Mouse (Mus musculus) splenic B cell, adult 2 months (primary cell): ENCODE data around the gene Prkca.

Experiments used
- DNase-seq: peaks from one replicate; pipeline ENCODE4 v3.0.0-alpha.2; 2011; ENCODE audit warnings: low read depth, low spot score
- H3K27me3 ChIP-seq: 2 replicates; pipeline ENCODE4 v1.6.1; 2012; ENCODE audit warnings: mild to moderate bottlenecking, low read length, moderate library complexity, mixed read lengths; ENCODE audit not compliant: control insufficient read depth, poor library complexity, insufficient read depth, severe bottlenecking
- H3K36me3 ChIP-seq: 2 replicates; pipeline ENCODE4 v1.6.1; 2012; ENCODE audit warnings: mild to moderate bottlenecking, low read length, moderate library complexity, mixed read lengths; ENCODE audit not compliant: control insufficient read depth, poor library complexity, insufficient read depth, severe bottlenecking

The Prkca gene

GRCm38 (mm10) chr11:108250146-108250635, 93.5 kb downstream of the Prkca start:
- H3K36me3 ChIP-seq, result no peaks in the 10 kb centered on the region
- no peak for DNase-seq
- H3K27me3 ChIP-seq, result no peaks in the 10 kb centered on the region

GRCm38 (mm10) chr11:108249487-108249886, 94.2 kb downstream of the Prkca start:
- peak; percentile 60 for DNase-seq
- no peaks in the 10 kb centered on the region for H3K27me3 ChIP-seq
- no peaks in the 10 kb centered on the region for H3K36me3 ChIP-seq

DNA sequence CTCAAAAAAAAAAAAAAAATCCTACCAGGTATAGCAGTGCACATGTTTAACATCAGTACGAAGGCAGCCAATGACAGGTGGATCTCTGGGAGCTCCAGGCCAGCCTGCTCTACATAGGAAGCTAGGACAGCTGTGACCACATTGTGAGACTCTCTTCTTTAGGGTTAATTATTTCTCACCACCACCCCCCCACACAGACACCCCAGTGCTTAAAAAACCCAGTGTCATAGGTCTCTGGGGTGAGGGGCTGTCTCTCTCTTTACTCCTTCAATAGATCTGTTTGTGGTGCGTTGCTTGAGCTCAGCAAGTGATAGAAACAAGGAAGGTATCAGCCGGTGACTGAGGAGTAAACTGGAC, 94.7 kb downstream of the Prkca start:
- Histone ChIP-seq H3K36me3 (no peaks in the 10 kb centered on the region), H3K27me3 (no peaks in the 10 kb centered on the region)
- DNase-seq, result no peak

- peak; percentile 80 for DNase-seq
- no peaks in the 10 kb centered on the region for H3K27me3 ChIP-seq
- H3K36me3 ChIP-seq, result no peaks in the 10 kb centered on the region
Observed at GRCm38 (mm10) chr11:108248218-108249046, 95.3 kb downstream of the Prkca start.

- no peaks in the 10 kb centered on the region for H3K36me3 ChIP-seq
- H3K27me3 ChIP-seq, result no peaks in the 10 kb centered on the region
- no peak for DNase-seq
Observed at GRCm38 (mm10) chr11:108247121-108247863, 96.4 kb downstream of the Prkca start.

- H3K36me3 ChIP-seq, result no peaks in the 10 kb centered on the region
- DNase-seq, result no peak
- H3K27me3 ChIP-seq, result no peaks in the 10 kb centered on the region
Observed at GRCm38 (mm10) chr11:108246267-108246702, 97.4 kb downstream of the Prkca start.

DNA sequence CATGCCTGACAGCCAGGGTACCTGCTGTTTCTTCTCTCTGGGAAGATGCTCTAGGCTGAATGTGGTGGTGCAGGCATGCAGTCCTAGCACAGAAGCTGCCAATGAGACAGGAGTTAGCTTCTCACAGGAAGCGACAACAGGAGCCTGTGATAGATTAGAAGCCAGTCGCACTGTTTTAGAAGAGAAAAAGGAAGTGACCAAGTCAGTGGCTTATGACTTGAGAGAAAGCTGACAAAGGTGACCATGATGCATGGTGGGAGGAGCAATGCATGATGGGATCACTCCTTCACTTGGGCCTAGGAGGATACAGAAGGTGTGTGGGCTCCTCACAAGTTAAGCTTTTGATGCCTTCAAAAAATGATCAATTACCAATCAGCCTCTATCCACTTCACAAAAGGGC, 99.5 kb downstream of the Prkca start:
- DNase-seq, result peak; percentile 69
- Histone ChIP-seq H3K36me3 (no peaks in the 10 kb centered on the region), H3K27me3 (no peaks in the 10 kb centered on the region)

- Histone ChIP-seq H3K27me3 (no peaks in the 10 kb centered on the region), H3K36me3 (no peaks in the 10 kb centered on the region)
- no peak for DNase-seq
Observed at GRCm38 (mm10) chr11:108243633-108244032, 100.1 kb downstream of the Prkca start.

- no peak for DNase-seq
- no peaks in the 10 kb centered on the region for H3K36me3 ChIP-seq
Observed at GRCm38 (mm10) chr11:108240924-108241498, 102.7 kb downstream of the Prkca start.

GRCm38 (mm10) chr11:108239173-108239572, 104.6 kb downstream of the Prkca start:
- Histone ChIP-seq H3K27me3 (no peaks in the 10 kb centered on the region), H3K36me3 (no peaks in the 10 kb centered on the region)
- no peak for DNase-seq

More at GRCm38 (mm10) chr11:108240924-108241498, 102.7 kb downstream of the Prkca start:
- H3K27me3 ChIP-seq, result no peaks in the 10 kb centered on the region

- DNase-seq, result no peak
Observed at GRCm38 (mm10) chr11:108236754-108237428, 106.8 kb downstream of the Prkca start.

DNA sequence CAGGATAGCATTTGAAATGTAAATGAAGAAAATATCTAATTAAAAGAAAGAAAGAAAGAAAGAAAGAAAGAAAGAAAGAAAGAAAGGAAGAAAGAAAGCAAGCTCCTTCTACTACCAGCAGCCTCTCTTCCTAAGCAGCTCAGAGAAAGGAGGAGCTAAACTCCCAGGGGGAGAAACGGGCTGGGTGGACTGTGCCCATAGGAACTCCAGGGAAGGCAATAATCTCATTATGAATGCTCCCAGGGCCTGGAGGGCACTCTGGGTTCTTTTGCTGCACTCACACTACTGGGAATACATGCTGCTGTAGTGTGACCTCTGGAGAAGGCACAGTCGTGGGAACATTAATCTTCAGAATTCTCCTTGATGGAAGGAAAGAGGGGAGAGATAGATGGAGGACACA, 107.5 kb downstream of the Prkca start:
- DNase-seq, result no peak
- H3K36me3 ChIP-seq, result no peaks in the 10 kb centered on the region
- H3K27me3 ChIP-seq, result no peaks in the 10 kb centered on the region

More at GRCm38 (mm10) chr11:108236754-108237428, 106.8 kb downstream of the Prkca start:
- H3K36me3 ChIP-seq, result no peaks in the 10 kb centered on the region
- no peaks in the 10 kb centered on the region for H3K27me3 ChIP-seq

GRCm38 (mm10) chr11:108235081-108235703, 108.5 kb downstream of the Prkca start:
- H3K27me3 ChIP-seq, result no peaks in the 10 kb centered on the region
- DNase-seq, result no peak
- H3K36me3 ChIP-seq, result no peaks in the 10 kb centered on the region

- Histone ChIP-seq H3K27me3 (no peaks in the 10 kb centered on the region), H3K36me3 (no peaks in the 10 kb centered on the region)
- no peak for DNase-seq
Observed at GRCm38 (mm10) chr11:108233015-108233414, 110.7 kb downstream of the Prkca start.
